Mouse (Mus musculus) A20 (cell line): ENCODE data around the gene Rab44.

ENCODE experiments used
- DNase-seq: peaks from one replicate; pipeline ENCODE4 v3.0.0-alpha.2; 2011; ENCODE audit warnings: low read depth, low spot score

The Rab44 gene

DNA sequence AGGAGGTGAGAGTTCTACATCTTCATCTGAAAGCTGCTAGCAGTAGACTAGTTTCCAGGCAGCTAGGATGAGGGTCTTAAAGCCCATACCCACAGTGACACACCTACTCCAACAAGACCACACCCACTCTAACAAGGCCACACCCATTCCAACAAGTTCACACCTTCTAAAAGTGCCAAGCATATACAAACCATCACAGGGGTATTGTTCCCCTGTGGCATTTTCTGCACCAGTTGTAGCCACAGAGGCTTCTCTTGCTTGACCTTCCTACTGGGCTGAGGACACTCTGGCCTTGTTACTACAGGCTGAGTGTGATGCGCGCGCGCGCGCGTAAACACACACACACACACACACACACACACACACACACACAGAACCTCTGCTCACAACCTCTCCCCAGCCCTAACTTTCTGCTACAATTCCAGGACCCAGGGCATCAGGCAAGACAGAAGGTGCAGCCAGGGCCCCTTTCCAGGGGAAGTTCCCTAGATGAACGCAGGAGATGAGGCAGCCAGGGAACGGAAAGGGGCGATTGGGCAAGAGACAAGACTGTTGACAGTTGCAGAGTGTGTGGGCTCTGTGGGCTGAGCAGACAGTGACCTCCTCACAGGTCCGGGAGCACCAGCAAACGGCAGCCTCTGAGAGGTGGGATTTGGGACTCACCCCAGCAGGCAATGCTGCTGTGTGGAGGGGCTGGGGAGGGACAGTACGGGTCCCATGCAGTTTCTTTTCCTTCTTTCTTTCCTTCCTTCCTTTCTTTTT lies at the start of gene Rab44:
Gene Rab44, plus strand, starts transcription at position 555 of the 762 bp plus-strand sequence.
- DNase-seq = no peak

DNA sequence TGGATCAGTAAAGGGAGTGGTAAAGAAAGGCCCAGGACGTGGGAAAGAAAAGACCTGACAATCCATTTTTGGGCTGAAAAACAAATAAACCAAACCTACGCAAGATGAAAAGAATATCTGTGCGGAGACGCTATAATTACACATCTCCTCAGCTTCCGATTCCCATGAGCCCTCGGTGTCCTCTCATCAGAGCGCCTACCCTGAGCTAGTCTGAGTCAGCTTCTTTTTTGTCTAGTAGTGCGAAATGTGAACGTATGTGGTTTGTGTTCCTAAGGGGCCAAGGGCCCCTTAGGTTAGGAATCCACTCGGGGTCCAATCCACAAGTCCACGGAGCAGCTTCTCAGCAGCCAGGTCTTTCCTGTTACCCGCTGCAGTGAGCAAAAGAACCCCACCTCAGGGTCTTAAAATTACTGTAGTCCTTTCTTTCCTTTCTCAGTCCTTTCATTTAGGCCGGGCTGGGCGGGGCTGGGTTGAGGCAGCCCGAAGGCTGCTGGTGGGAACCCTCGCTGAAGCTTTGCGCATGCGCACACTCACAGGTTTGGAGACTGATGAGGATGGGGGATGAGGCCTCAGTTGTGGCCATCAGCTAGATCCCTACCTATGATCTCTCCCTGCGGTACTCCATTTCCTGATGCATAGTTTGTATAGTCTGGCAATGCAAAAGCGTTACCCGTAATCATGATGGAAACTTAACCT lies 48.6 kb upstream of the Rab44 start:
- no peak for DNase-seq

GRCm38 (mm10) chr17:29065971-29066370 lies 48.0 kb upstream of the Rab44 start:
- DNase-seq = no peak

DNA sequence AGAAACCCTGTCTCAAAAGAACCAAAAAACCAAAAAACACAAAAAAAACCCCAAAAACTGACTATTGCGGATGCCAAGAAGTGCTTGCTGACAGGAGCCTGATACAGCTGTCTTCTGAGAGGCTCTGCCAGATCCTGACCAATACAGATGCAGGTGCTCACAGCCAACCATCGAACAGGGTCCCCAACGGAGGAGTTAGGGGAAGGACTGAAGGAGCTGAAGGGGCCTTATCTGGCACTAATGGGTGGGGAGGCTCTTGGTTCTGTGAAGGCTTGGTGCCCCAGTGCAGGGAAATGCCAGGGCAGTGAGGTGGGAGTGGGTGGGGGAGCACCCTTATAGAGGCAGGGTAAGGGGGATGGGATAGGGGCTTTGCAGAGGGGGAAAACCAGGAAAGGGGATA lies 46.5 kb upstream of the Rab44 start:
- DNase-seq = peak; percentile 35

DNA sequence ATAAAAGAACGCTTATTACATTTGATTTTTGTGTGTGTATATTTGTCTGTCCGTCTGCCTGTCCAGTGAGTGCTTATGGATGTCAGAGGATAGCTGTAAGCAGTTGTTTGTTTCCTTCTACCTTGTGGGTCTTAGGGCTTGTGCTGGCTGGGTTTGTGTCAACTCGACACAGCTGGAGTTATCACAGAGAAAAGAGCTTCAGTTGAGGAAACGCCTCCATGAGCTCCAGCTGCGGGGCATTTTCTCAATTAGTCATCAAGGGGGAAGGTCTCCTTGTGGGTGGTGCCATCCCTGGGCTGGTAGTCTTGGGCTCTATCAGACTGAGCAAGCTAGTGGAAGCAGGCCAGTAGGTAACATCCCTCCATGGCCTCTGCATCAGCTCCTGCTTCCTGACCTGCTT lies 46.1 kb upstream of the Rab44 start:
- DNase-seq = peak; percentile 75

GRCm38 (mm10) chr17:29069063-29069462 lies 44.9 kb upstream of the Rab44 start:
- DNase-seq = no peak

DNA sequence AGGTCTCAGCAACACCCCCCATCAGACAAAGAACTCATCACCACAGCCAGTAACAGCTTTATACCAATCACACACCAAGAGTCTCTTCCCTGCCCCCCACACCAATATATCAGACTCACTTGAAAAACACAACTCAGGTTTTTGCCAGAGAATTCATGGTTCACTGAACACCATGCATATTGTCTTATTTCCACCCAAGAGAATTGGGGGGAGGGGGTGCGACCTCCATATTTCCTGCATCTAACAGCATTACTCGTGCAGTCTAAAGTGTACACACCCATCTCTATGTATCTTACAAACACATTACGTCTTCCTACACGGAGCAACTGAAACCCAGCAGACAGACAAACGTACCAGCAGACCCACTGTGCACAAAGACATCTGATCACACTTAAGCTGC lies 42.1 kb upstream of the Rab44 start:
- DNase-seq = no peak

GRCm38 (mm10) chr17:29072701-29073307 lies 41.1 kb upstream of the Rab44 start:
- no peak for DNase-seq

- DNase-seq = no peak
These were observed 40.6 kb upstream of the Rab44 start for GRCm38 (mm10) chr17:29073313-29073712.

GRCm38 (mm10) chr17:29074085-29074484 lies 39.9 kb upstream of the Rab44 start:
- no peak for DNase-seq

DNA sequence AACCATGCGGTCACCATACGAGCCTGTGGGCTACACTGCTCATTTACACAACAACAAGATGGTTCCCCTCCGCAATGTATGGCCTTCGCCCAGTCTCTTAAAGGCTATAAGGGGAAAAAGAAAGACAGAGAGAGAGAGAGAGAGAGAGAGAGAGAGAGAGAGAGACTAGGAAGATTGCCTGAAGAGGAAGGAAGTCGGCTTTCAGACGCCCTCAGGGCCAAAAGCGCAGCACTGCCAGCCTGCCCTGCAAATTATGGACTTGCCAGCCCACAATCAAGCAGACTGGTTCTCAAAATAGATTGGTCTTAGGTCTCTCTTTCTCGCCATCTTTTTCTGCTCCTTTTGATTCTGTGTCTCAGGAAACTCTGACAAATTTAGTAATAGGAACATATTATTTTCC lies 37.7 kb upstream of the Rab44 start:
- no peak for DNase-seq

- peak; percentile 21 for DNase-seq
These were observed 36.0 kb upstream of the Rab44 start for GRCm38 (mm10) chr17:29077786-29078509.

GRCm38 (mm10) chr17:29078519-29079383 lies 35.2 kb upstream of the Rab44 start:
- DNase-seq = peak; percentile 81

- DNase-seq = peak; percentile 26
These were observed 33.0 kb upstream of the Rab44 start for GRCm38 (mm10) chr17:29080758-29081617.

DNA sequence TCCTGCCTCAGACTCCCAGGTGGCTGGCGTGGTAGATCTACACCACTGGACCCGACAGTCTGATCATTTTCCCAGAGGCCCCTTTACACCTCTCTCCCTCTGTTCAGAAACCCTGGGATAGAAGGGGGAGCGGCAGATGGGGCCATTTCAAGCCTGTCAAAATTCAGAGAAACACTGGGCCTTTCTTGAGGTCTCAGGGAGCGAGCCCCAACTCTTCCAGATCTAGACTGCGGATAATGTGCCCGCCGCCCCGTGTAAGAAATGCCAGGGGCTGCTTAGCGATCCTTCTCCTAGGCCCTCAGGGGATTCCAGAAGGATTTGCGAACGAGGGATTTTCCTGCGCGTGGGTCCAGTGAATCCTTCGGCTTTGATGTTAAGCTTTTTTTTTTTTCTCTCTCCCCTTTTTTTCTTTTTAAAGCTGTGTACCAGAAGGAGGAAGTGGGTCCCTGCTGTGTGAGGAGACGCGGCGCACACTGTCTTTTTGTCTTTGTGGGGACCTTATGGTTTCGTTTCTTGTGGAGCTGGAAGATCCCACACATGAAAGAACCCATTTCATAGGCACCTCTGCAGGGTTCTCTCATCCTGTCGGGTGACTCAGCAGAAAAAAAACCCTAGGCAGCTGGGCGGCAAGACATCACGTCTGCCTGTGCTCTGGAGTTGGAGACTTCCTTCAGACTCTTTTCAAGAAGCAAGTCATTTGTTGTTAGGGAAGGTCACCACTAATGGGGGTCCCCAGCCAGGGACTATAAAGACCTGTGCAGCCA lies 32.1 kb upstream of the Rab44 start:
- DNase-seq = peak; percentile 79

DNA sequence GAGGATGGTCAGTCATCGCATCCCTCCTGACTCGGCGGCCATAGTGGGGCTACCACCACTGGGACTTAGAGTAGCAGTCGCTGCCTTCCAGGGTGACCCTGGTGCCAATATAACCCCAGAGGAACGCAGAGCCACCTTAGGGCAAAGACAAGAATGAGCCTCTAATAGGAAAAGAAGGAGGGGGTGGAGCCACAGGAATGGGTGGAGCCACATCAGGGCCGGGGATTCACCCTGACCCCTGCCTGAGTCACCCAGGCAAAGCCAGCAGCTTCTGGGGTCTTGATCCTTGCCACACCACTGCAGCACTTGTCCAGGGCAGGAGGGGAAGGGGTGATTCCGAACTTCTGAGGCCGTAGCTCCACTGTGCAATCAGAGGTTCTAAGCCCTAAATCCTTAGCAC lies 30.4 kb upstream of the Rab44 start:
- DNase-seq = no peak

- no peak for DNase-seq
These were observed 29.3 kb upstream of the Rab44 start for GRCm38 (mm10) chr17:29084656-29085055.

- DNase-seq = no peak
These were observed 28.7 kb upstream of the Rab44 start for GRCm38 (mm10) chr17:29085266-29085665.

GRCm38 (mm10) chr17:29086916-29087315 lies 27.0 kb upstream of the Rab44 start:
- DNase-seq = no peak
